Mouse (Mus musculus) ovary, adult 2 months (tissue): ENCODE results near the gene Kat6b. TPM values are rescaled to one million over a fixed set of nuclear protein-coding genes. Genes with fewer than 3 reads are reported as not detected.

Experiments used
- polyA plus RNA-seq: library from polyadenylated mRNA; depleted of rRNA; stranded (reverse); fragments of >200 nt; gene quantifications from 2 replicates; pipeline ENCODE4 v1.2.3, GENCODE M21; 2012; rRNA removed

The Kat6b gene
- 16.0 and 20.1 TPM in 2 replicates for polyA plus RNA-seq

DNA sequence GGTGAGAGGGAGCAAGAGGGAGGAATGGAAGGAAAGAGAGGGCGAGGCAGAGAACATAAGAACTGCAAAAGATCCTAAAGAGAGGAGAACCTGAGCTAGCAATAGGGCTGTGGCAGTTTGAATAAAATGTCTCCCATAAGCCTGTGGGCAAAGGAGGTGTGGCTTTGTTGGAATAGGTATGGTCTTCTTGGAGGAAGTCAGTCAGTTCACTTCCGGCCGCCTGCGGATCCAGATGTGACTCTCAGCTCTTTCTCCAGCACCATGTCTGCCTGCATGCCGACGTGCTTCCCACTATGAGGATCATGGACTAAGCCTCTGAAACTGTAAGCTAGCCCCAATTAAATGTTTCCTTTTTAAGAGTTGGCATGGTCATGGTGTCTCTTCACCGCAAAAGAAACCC is at the start of gene Kat6b:
Gene Kat6b (plus strand): TSS at position 204 of the 400 bp plus-strand sequence.

GRCm38 (mm10) chr14:21714486-21714885 is 233.3 kb downstream of the Kat6b start, which contains the start of gene Dupd1:
Gene Dupd1, minus strand, starts transcription at chr14:21714576.

Other genes with a start within 250 kb of the Kat6b start
- gene Dupd1, start 233.1 kb downstream of the Kat6b start, polyA plus RNA-seq: 0.32 and 0.92 TPM in 2 replicates